Mouse (Mus musculus) testis, adult 2 months (tissue): ENCODE measurements at regions not wholly inside any gene's neighbourhood (a gene's known extent, or its start where the extent isn't known, plus 50 kb on each side); places are given as distances from the start of the nearest gene placed in this dataset.

ENCODE experiments used
- CTCF ChIP-seq: fragments of 200-500 bp; IDR thresholded peaks from 2 replicates; pipeline ENCODE4 v1.5.1; 2012; ENCODE audit warnings: low read depth, mild to moderate bottlenecking, inconsistent platforms, low read length, moderate library complexity; ENCODE audit not compliant: control insufficient read depth, insufficient read depth, insufficient replicate concordance
- POLR2A ChIP-seq: fragments of 200-500 bp; IDR thresholded peaks from 2 replicates; pipeline ENCODE4 v1.6.1; 2012; ENCODE audit warnings: low read depth, mild to moderate bottlenecking, inconsistent platforms, low read length, moderate library complexity; ENCODE audit not compliant: control insufficient read depth

- TF ChIP-seq CTCF: no peak
- no peak for TF ChIP-seq POLR2A
Observed at GRCm38 (mm10) chr4:94432005-94432404, 124.3 kb upstream of the Gm10306 start.
